Mouse (Mus musculus): Measurements from ENCODE around the gene Agtr1a.

Agtr1a gene

DNA sequence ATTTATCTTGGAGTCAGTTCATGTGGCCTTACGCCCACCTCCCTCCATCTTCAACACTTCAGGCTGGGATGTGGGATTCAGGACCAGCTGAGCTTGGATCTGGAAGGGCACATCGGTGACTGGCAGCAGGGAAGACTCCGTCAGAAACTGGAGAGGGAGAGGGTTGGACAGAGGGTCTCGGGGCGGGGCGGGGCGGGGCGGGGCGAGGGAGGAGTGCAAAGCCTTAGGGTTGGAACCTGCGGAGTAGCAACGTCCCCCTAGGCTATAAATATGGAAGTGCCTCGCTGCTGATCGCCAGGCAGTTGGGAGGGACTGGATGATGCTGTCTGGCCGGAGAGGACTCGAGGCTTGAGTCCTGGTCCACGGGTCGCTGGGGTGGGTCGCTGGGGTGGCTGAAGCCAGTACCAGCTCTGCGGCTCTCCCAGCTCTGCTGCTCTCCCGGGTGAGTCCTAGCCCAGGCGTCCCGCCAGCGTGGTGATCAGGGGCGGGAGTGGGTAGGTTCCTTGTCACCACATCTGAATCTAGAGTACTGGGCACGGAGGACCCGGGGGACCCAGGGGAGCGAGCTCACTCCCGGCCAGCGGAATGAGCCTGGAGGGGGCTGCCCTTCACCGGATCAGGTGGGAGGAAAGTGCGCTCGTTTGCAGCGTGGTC is at the start of gene Agtr1a:
Agtr1a (plus strand) TSS at position 294 of the 654 bp plus-strand sequence.
- in situ Hi-C loops (cut with MboI, MseI), result no loop called here

DNA sequence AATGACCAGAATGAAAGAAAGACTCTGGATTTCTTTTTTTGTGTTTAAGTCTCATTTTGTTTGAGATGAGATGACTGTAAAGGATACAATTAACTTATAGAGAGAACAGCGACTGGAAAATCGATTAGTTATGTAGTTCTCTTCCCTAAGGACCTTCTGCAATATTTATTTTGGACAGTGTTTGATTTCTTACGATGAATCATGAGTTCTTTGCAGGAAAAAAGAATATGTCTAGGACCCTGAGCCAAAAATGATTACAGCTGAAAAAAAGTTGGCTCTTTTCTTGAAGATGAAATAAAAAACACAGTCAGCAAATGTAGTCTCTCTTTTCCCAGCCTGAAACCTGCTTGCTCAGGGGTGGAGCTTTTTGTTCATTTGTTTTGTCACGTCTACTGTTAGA is 26.0 kb upstream of the Agtr1a start:
- in situ Hi-C loops (cut with MboI, MseI), result no loop called here

DNA sequence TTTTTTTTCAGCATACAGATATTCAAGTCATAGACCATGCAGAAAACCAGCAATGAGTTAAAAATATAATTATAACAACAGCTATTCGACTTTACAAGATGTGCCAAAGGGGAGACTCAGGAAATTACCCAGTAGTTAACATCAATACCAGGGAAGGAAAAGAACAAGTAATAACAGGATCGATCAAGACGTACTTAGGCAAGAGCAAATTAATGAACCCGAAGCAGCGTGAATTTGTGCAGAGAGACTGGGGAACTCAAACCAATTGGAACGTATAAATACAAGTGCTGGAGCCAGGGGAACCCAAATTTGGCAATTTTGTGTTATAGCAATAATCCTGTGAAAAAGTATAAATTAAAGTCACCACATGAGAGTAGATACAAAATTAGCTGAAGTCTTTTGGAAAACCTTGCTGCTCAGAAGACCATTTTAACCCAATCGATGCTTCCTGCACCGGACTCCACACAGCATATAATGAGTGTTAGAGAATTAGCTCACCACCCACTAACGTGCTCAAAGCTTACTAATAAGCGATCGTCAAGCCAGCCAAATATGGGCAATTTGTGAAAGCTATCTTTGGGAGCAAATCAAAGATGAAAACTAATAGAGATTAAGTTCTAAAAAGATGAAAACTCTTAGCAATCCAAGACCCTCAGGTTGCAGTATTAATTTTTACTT is 11.4 kb upstream of the Agtr1a start:
- in situ Hi-C loops (cut with MboI, MseI), result no loop called here

DNA sequence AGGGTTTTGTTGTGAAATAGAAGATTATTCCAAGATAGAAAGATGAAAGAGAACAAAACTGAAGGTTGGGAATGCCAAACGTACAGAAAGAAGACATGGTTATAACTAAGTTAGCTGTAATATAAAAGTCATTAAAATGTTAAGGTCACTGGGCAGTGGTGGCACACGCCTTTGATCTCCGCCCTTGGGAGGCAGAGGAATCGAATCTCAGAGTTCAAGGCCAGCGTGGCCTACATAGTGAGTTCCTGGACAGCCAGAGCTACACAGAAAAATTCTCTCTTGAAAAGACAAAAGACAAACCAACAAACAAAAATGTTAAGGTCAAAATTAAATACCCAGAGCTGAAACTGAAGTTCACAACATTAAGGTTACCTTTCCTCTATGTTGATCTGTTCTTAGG is 5.2 kb upstream of the Agtr1a start:
- in situ Hi-C loops (cut with MboI, MseI), result no loop called here

DNA sequence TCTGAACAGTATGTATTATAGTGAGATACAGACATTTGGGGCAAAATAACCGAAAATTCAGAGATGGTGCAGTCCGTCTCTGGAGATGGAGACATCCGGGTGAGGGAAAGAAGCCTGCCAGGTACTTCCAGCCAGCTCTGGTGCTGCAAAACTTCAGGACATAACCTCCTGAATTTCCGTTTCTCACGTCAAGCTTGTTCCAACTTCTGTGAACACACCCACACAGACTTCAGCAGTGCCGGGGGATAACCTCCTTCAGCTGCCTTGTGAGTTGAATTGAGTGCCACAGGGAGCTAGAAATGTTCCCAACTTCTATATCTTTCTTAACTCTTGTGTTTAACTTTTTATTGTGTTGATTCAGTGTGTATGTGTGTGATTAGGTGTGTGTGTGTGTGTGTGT is 4.4 kb upstream of the Agtr1a start:
- in situ Hi-C loops (cut with MboI, MseI), result no loop called here

DNA sequence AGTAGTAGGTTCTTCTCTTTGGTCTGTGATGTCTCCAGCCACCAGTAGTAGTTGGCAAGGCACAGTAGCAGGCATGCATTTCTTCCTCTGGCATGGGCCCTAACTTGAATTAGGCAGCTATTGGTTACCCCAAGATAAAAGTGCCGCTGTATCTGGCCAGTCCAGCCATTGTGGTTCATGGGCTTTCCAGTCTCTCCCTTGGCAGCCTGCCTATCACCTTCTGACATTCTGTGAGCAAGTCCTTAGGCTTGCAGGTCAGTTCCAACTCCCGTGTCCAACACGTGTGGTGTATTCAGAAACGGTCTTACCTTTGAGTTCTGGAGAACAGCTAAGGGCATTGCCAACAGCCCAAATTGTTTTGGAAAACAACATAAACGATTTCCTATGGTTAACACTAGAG is 3.7 kb upstream of the Agtr1a start:
- in situ Hi-C loops (cut with MboI, MseI), result no loop called here

DNA sequence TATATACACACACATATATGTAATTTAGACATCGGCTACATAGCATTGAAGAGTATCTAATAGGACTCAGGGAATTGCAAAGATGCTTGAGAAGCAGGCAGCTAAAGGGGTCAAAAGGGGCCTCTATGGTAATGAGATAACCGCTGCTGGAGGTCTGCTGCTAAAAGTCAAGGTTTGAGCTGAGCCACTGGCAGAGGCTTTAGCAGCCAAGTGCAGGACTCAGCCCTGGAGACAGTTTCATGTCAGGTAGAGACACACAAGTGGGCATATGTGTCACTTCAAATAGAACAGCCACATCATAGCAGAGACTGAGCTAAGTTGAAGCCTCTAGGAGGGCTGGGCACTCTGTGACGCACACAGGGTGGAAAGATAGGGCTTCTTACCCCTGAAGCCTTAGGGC is 1.6 kb upstream of the Agtr1a start:
- in situ Hi-C loops (cut with MboI, MseI), result no loop called here

DNA sequence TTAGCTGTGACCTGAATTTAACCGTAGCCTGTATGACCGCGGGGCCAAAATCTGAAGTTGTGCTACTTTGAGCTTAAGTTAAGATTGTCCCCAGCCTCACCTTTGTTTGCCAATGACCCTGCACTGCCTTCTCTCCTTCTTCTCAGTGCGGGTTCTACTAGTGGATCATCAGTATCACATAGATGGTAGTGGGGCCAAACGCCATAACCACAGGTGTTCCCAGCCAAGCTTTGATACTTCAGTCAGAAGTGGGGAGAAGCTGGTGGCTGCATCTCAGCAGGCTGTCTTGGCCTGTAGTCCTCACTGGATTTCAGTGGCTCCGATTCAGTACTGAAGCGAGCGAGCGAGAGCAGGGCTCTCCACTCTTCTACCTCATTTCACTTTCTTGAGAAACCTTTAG is 672 bp downstream of the Agtr1a start:
- in situ Hi-C loops (cut with MboI, MseI), result no loop called here

GRCm38 (mm10) chr13:30337646-30338045 is 1.4 kb downstream of the Agtr1a start:
- in situ Hi-C loops (cut with MboI, MseI), result no loop called here

GRCm38 (mm10) chr13:30338576-30338975 is 2.3 kb downstream of the Agtr1a start:
- in situ Hi-C loops (cut with MboI, MseI), result no loop called here

DNA sequence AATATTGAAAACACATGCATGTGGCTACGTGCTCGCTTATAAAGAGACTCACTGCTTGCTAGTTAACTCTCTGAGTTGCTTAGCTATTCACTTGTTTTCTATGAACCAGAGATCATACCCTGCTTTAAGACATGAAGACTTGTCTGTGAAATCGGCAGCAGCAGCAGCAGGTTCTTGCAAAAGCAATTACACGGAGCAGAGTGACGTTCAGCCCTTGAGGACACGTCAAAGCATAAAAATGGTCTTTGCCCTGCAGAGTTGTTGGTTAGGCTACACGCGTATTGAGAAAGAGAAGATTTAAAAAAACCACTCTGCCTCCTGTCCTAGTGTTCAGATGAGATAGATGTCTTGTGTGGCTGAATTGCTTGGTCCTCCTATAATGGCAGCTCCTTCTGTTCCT is 3.7 kb downstream of the Agtr1a start:
- in situ Hi-C loops (cut with MboI, MseI), result no loop called here

DNA sequence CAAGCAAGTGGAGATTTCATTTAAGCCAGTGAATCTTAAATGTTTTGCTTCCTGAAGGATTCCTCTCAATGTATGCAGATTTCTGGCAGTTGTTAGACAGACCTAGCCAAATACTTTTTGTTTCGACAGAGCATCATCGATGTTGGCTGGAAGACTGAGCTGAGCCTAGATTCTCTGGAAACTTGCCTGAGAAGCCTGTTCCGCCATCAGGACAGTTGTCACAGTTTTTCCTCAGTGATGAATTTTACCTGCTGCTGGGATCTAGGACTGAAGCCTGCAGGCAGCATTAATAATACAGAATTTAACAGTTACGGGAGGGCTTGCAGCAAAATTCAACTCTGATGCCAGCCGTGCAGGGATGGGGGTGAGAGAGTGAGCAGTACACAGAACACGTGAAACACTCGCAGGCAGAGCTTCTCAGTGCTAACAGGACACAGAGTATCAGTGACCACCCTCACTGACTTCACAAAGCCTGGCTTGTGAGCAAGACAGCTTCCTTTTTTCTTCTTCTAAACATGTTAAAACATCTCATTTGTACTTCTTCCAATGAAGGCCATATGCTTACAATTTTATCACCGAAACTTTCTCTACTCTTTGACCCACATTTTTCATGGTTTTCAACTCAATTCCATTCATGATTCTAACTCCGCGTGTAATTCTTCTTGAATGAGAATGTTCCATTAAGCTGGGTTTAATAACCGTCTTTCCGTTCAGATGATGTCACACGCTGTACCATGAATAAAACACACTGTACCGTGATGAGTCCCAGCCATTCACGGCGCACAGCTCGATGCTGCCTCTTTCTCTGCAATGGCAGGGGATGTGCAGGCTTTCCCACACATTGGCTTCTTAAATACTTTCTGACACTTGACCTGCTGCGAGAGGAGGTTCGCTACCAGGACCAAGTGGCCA is 6.0 kb downstream of the Agtr1a start:
- in situ Hi-C loops (cut with MboI, MseI), result no loop called here

DNA sequence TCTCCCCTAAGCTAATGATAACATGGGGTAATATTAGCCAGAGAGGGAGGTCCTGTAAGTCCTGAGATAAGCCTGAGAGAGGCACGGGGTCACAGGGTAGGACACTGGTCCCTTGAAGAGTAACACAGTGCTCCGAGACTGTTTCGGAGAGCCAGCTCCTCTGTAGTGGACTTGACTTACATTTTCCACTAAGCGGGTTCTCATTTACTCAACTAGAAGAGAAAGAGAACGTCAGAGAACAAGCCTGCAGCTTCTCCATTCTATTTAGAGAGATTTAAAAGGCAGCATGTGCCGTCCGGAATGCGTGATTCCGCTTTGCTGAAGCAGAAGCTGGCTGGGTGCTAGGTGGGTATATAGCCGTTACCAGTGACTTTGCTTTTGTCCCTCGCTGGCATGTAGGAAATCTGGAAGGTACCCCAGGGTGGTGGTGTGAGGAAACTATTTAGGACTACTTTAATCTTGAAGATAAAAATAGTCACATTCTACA is 9.2 kb downstream of the Agtr1a start:
- in situ Hi-C loops (cut with MboI, MseI), result no loop called here

- in situ Hi-C loops (cut with MboI, MseI), result no loop called here
These were observed 10.6 kb downstream of the Agtr1a start for GRCm38 (mm10) chr13:30346881-30347280.

DNA sequence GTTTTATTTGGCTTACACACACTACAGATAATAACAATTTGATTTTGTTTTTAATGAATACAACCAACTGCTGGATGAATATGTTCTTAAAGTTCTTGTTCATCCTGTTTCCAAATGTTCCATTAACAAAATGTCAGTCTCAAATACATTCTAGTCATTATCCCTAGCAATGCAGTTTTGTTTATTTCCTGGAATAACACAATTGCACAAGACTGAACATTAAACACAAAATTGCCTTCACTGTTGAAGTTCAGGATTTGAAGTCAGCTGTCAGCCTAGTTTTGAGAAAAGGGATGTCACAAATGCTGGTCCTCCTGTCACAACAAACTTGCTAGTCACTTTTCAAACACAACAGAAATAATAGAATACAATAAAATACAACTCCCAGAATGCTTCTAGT is 12.1 kb downstream of the Agtr1a start:
- in situ Hi-C loops (cut with MboI, MseI), result no loop called here

DNA sequence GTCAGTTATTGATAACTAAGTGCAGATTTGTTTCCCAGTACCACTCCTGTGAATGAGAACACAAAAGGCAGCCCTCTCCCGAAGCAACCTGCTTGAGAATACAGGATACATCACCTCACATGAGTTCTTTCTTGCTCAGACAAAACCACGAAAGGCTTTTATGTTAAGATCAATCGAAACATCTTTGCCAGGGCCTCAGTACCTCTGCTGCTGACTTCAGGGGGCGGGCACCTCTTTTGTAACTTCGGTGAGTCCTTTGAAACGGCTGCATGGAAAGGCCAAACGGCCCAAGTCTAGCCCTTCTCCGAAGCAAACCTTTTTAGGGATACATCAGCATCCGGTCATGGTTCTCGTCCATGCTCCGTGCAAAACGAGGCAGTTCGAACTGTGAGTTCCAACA is 15.7 kb downstream of the Agtr1a start:
- in situ Hi-C loops (cut with MboI, MseI), result no loop called here

GRCm38 (mm10) chr13:30354991-30355580 is 18.8 kb downstream of the Agtr1a start:
- in situ Hi-C loops (cut with MboI, MseI), result no loop called here

DNA sequence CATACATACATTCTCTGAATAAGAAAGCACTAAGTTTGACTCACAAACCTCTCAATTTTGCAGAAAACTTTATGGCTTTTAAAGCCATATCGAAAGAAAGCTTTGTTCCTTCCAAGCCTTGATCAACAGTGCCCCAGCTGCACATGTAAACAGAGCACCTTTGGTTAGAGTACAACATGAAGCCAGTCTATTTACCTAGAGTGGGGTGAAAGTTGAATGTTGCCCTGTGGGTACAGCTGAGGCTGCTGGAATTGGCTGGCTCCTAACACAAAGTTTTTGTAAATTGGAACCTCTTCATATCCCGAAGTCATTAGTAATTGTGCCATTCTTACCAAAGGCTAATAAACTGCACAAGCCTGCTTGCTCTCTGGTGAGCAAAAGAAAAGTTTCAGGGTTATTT is 19.7 kb downstream of the Agtr1a start:
- in situ Hi-C loops (cut with MboI, MseI), result no loop called here

DNA sequence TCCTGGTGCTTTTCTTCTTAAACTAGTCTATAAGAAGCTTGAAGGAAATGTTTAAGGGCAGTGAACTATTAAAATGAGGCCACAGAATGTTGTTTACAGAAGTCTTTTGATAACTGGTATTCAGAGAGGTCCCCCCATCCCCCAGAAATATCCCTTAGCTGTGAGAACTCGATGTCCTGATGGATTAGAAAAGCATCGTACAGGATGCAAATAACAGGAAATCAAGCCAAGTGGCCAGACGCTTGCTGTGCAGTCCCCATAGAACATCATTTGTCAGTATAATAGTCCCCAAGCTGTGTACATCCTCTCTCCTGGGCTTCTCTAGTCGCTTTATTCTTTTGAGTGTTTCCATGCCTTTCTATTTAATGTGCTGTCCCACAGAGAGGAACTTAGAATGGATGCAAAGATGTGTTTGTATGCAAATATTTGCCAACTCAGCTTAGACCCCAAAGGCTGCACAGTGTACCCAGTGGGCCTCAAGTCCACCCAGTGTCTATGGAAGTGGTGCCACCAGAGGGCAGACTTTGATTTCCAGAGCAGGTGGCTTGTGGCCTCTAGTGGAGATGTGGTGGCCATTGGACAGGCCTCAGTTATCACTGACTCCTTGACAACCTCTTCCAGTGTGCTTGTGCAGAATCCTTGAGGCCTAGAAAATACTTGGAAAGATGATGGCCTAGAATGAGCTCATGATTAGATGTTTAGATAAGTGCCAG is 22.4 kb downstream of the Agtr1a start:
- in situ Hi-C loops (cut with MboI, MseI), result no loop called here

GRCm38 (mm10) chr13:30359886-30360285 is 23.6 kb downstream of the Agtr1a start:
- in situ Hi-C loops (cut with MboI, MseI), result no loop called here

DNA sequence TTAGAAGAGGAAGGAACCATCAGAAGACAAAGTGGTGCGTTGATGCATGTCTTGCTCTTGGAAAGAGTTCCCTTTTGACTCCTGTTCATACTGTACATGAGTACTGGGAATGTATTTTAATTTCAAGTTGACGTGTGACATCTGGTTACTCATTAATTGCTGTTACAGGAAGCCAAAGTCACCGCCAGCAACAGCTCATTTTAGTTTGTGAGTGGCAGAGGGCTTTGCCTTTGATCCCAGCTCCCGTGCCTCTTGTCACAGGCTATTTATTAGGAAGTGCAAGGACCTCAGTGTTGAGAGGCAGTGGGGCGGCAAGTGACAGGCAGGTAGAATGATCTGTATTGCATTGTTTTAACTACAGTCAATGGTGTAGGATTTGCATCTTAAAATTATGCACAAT is 24.8 kb downstream of the Agtr1a start:
- in situ Hi-C loops (cut with MboI, MseI), result no loop called here

Measured in T-helper 1 cell (primary cell).